Mouse (Mus musculus) layer of hippocampus, adult 9-10 months (tissue): ENCODE results near the gene Cdkn1a.

Experiments used
- DNase-seq: peaks from one replicate; pipeline ENCODE4 v3.0.0; 2022; ENCODE audit warnings: low spot score

Gene Cdkn1a

DNA sequence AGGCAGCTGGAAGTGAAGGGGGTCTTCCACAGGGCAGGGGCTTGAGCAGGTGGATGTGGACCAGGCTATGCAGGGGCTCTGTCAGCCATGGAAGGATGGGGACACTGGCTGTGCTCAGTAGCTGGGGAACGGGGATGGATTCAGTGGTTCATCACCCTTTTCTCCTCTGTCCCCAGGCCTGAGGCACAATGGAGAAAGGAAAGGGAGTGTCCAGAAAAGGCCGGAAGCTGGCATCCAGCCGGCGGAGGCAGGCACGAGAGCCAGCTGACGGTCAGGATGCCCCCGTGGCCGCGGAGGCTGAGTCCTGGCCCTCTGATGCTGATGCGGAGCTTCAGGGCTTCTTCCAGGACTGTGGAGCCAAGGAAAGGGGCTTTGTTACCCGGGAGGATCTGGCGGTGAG lies 29.9 kb downstream of the Cdkn1a start:
- DNase-seq: no peak

DNA sequence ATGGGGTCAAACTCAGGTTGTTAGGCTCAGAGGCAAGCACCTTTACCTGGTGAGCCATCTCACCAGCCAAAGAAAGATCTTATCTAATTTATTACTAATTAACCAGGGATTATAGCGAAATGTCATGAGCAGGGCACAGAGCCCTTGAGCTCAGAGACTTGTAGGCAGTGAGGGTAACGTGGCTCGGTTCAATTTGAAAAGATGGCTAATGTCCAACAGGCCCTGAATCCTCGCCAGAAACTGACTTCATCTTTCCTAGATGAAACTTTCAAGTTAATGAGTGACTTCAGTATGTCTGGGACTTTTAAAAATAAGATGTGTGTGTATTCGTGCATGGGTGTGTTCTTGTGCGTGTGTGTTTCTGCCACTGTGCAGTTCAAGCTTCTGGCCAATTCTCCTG lies 32.0 kb downstream of the Cdkn1a start:
- DNase-seq: no peak

DNA sequence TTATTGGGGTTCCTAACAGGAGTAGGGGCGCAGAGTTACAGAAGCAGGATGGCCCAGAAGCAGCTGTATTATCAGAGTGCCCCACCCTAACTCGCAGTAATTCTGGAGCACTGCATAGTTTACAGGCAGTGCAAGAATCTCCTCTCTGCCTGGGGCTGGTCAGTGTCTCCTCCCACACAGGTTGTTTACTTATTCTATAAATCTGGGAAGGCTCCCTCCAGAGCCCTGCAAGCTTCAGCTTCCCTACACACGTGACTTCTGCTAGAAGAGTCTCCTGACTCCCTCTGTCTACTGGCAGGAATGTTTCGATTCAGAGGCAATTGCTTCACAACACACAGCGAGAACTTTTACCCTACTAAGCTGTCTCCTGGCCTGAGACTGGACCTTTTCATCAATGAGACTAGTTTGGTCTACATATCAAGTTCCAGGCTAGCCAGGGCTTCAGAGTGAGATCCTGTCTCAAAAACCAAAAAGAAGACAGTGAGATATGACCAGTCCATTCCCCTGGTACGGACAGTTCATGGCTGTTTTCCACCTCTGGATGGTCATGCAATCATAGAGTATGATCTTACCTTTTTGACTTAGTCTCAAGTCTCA lies 32.9 kb downstream of the Cdkn1a start:
- DNase-seq: no peak

DNA sequence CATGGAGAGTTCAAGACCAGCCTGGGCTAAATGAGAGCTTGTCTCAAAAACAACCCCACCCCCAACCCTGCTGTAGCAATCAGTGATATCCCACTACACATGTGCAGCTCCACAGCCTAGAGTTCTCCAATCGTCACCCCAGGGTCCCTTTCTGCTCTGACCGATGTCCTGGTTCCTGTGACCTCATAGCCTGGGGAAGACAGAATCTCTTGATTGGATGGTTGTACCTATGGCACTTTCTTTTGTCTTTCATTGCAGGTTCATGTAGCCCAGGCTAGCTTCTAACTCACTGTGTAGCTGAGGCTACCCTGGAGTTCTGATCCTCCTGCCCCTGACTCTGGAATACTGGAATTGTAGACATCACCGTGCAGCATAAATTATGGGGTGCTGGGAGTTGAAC lies 35.8 kb downstream of the Cdkn1a start:
- DNase-seq: no peak

DNA sequence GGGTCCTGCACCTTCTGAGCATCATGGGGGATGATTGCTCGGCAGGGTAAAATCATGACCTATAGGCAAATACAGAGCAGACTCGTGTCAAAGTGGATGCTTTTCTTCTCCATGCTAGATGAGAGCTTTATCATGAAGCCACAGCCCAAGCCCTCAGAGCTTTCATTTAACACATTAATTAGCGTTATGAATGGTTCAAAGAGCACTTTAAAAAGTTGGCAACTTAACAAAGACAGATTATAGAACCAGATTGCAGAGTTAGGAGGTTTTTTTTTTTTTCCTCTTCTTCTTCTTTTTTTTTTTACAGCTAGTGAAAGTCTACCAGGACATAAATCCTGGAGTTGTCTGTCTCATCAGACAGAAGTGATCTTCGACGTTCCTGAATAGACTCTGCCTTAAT lies 38.6 kb downstream of the Cdkn1a start:
- no peak for DNase-seq

DNA sequence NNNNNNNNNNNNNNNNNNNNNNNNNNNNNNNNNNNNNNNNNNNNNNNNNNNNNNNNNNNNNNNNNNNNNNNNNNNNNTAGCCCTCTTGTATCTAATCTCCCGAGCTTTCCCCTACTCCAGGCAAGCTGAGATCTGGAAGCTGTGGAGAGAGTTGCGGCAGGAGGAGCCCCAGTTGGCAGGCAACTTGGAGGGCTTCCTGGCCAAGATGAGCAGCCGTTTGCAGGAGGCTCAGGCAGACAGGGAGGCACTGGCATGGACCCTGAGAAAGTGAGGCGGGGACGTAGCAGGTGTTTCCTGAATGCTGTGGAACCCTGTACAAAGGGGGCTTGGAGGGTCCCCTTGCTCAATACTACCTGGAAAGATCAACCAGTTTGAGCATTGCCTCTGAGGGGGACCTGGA lies 44.3 kb downstream of the Cdkn1a start:
- DNase-seq: no peak

DNA sequence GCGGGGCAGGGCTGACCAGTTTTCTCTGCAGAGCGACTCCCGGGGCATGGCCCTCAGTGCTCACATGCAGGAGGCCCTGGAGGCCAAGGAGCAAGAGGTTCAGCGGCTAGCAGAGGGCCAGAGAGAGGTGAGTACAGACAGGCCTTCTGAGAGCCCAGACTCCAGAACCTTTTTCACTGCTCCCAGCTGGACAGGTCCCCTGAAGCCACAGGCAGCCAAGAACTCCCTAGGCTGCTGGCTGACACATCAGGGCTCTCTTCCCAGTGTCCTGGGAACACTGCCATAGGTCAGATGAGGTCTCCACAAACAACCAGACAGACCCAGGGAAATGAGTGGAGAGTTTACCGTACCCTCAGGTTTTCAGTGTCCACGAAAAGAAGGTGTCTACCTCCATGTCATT lies 45.5 kb downstream of the Cdkn1a start:
- DNase-seq: no peak

DNA sequence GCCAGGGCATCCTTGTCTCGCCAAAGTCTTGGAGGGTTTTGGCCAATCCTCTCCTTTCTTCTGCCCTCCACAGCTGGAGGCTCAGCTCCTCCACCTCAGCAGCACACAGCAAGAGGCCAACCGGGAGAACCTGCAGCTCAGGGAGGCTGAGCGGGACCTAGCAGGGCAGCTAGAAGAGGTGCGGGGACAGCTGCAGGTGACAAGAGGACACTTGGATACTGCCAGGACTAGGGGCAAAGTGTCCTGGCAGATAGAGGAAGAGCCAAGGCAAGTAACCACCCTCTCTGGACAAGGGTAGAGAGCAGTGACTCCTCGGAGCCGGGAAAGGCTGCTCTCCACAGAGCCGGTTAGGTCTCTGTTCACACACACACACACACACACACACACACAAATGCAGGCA lies 47.1 kb downstream of the Cdkn1a start:
- DNase-seq: no peak

DNA sequence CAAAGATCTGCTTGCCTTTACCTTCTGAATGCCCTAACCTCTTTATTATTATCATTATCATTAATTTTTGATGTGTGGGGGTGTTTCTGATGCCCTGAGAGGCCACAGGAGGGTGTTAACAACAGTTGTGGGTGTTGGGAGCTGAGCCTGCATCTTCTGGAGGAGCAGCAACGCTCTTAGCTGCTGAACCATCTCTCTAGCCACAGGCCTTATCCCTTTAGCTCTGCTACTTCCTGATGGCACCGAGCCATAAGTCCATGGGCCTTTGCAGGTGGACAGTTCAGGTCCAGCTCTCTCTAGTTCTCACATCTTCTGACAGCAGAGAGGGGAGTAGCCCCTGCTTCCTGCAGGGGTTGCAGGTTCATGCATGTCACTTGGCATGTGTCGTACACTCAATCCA lies 50.8 kb downstream of the Cdkn1a start:
- no peak for DNase-seq

DNA sequence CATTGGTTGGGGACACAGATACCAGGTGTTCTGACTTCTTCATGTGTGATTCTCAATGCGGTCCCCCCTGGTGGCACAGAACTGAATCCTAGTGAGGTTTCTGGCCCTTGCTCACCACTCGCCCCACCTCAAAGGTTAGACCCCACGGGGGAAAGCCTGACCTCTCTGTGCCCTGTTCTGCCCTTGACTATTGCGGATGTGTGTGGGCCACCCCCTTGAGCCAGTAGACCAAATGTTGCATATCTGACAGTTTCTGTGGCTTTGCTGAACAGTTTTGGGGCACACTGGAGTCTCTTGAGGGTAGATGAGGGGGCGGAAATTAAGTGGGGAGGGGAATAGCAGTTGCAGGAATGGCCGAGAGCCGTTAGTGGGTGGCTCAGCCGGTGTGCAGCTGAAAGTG lies 52.5 kb downstream of the Cdkn1a start:
- DNase-seq: no peak

DNA sequence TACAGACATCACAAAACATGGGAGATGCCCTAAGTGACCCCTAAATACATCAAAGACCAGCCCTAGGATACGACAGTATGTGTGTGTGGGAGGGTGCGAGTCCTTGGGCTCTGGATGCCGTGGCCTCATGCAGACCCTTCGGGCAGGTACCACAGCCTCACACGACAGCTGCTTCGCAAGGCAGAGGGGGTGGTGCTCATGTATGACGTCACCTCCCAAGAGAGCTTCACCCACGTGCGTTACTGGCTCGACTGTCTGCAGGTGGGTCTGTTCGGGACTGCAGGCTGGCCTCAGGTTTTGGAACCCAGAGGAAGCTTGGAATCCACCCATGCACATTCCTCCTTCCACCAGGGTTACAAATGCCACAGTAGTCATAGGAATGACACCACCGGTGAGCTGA lies 54.3 kb downstream of the Cdkn1a start:
- DNase-seq: no peak

DNA sequence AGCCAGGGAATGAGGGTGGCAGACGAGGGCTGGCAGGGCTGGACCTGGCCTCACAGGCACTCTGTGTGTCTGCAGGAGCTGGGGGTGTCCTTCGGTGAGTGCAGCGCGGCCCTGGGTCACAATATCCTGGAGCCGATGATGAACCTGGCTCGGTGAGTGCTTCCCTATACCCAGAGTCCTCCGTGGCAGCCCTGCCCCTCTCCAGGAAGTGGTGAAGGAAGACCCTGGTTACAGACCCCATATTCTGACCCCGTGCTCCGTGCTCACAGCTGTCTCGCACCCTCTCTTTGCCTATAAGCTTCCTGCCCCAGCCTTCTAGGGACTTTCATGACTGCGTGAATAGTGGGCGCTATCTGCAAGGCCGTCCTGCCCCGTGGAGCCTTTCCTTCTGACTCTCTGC lies 56.5 kb downstream of the Cdkn1a start:
- DNase-seq: no peak

DNA sequence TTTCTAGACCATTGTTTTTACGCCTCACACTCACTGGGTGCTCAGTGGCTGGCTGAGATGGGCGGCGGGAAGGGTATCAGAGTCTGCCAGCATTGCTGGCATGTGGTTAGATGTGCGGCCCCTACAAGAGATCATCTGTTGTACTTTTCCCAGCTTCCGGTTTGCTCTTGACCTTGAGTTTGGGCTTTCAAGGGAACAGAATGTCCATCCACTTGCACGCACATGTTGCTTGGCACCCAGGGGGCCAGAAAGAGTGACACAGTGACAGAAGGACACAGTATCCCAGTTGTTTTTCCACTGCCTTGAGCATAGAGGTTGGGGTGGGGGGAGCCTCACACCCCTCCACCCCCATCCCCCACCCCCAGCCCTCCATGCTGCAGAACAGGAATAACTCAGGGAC lies 57.0 kb downstream of the Cdkn1a start:
- DNase-seq: no peak

DNA sequence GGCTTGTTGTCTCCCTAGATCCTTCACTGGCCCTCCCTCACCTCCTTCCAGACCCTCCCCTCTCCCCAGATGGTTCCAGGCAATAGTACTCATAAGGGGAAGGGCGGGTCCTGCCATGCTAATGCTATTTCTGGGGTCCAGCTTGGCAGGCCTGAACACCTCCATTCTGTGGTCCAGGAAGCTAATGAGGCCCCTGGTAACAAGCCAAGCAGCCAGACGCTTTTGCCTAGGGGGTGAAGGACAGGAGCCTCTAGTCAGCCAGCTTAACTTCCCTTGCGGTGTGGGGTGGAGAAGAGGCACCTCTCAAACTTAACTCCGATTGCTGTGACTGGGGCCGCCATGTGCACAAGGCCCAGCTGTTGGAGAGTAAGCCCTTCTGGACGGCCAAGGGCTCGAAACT lies 59.0 kb downstream of the Cdkn1a start:
- DNase-seq: no peak
